Mouse (Mus musculus) forebrain, postnatal 0 days (tissue): ENCODE data around the gene Gtpbp2. TPM values are rescaled to one million over a fixed set of nuclear protein-coding genes. Genes with fewer than 3 reads are reported as not detected.
A peak's percentile ranks its signal among the peaks of the same experiment; 100 is the strongest.

Experiments used
- ATAC-seq: fragments of 200-750 bp; cut with Nextera tagmentation; 2 replicates; pipeline ENCODE4 v1.8.0; 2017; ENCODE audit warnings: mild to moderate bottlenecking, moderate library complexity
- DNase-seq: peaks from one replicate; pipeline ENCODE4 v3.0.0-alpha.2; 2015
- H3K27ac ChIP-seq: fragments of 300-500 bp; sonication (generic); 2 replicates; pipeline ENCODE4 v1.5.1; 2014; ENCODE audit warnings: low read depth, mild to moderate bottlenecking, antibody characterized with exemption, low read length, moderate library complexity, mixed read lengths
- H3K27me3 ChIP-seq: fragments of 300-500 bp; sonication (generic); 2 replicates; pipeline ENCODE4 v1.6.1; 2014; ENCODE audit warnings: mild to moderate bottlenecking, low read length, mixed read lengths; ENCODE audit not compliant: insufficient read depth
- H3K36me3 ChIP-seq: fragments of 300-500 bp; sonication (generic); 2 replicates; pipeline ENCODE4 v1.6.1; 2014; ENCODE audit warnings: mild to moderate bottlenecking, moderate library complexity; ENCODE audit not compliant: insufficient read depth
- H3K4me1 ChIP-seq: fragments of 300-500 bp; sonication (generic); 2 replicates; pipeline ENCODE4 v1.6.1; 2014; ENCODE audit warnings: antibody characterized with exemption; ENCODE audit not compliant: insufficient read depth
- H3K4me2 ChIP-seq: fragments of 300-500 bp; sonication (generic); 2 replicates; pipeline ENCODE4 v1.6.1; 2014; ENCODE audit warnings: low read depth, mild to moderate bottlenecking, moderate library complexity
- H3K4me3 ChIP-seq: fragments of 300-500 bp; sonication (generic); 2 replicates; pipeline ENCODE4 v1.5.1; 2014; ENCODE audit warnings: low read depth, low read length, mixed read lengths
- H3K9ac ChIP-seq: fragments of 300-500 bp; sonication (generic); 2 replicates; pipeline ENCODE4 v1.6.1; 2014; ENCODE audit warnings: mild to moderate bottlenecking
- H3K9me3 ChIP-seq: fragments of 300-500 bp; sonication (generic); 2 replicates; pipeline ENCODE4 v1.6.1; 2016; ENCODE audit warnings: low read length
- CTCF ChIP-seq: sonication (generic); IDR thresholded peaks from 2 replicates; pipeline ENCODE4 v1.5.1; 2016; ENCODE audit warnings: antibody characterized with exemption, control low read depth, low read depth
- WGBS: fragments of 180-500 bp; shearing (Covaris S2); extraction: QIAGEN DNeasy Blood & Tissue Kit; methylation state at CpG from one replicate; pipeline ENCODE4 v1.1.7; 2014; 5-methylcytosine and 5-hydroxymethylcytosine counted together
- polyA plus RNA-seq: library from polyadenylated mRNA; unstranded; fragments of >200 nt; fragmentation: Nextera tagmentation; extraction: Ambion mirVana; gene quantifications from 2 replicates; pipeline ENCODE4 v1.2.1, GENCODE M21; 2015
- total RNA-seq: library from RNA; depleted of rRNA; stranded (reverse); fragments of >200 nt; gene quantifications from 2 replicates; pipeline ENCODE4 v1.2.3, GENCODE M21; 2014; rRNA removed

The Gtpbp2 gene
- total and polyA plus RNA-seq, 2 experiments from 2014 or later = 19.8 to 79.0 TPM

- Histone ChIP-seq H3K4me1 (peaks cover 20% of the 10 kb centered on the region), H3K27me3 (no peaks in the 10 kb centered on the region), H3K36me3 (peaks cover 24% of the 10 kb centered on the region), H3K4me3 (peak overlapping the region; percentile 99), H3K4me2 (peak overlapping the region; percentile 88), H3K9me3 (no peaks in the 10 kb centered on the region), H3K9ac (peak overlapping the region; percentile 75), H3K27ac (peak overlapping the region; percentile 79)
- no peak for DNase-seq
- TF ChIP-seq CTCF = no peak
- under 1% methylated on average over 20 of the region's 20 CpGs for WGBS
- peak; percentile 51 for ATAC-seq
Measured at GRCm38 (mm10) chr17:46203078-46203477, 42.2 kb downstream of the Gtpbp2 start.

- no peaks in the 10 kb centered on the region for H3K9me3 ChIP-seq
- H3K27me3 ChIP-seq = no peaks in the 10 kb centered on the region
- ATAC-seq (no peak), DNase-seq (no peak)
- H3K4me2 ChIP-seq = no peak overlapping the region
- H3K4me1 ChIP-seq = peaks cover 12% of the 10 kb centered on the region
- no peak overlapping the region for H3K27ac ChIP-seq
- no peak for TF ChIP-seq CTCF
- H3K9ac ChIP-seq = no peak overlapping the region
- H3K36me3 ChIP-seq = peaks cover 49% of the 10 kb centered on the region
- no peak overlapping the region for H3K4me3 ChIP-seq
Measured at GRCm38 (mm10) chr17:46206676-46207075, 45.8 kb downstream of the Gtpbp2 start.

GRCm38 (mm10) chr17:46210550-46210949 lies 49.7 kb downstream of the Gtpbp2 start:
- Histone ChIP-seq H3K27ac (no peak overlapping the region), H3K4me1 (no peaks in the 10 kb centered on the region), H3K27me3 (no peaks in the 10 kb centered on the region), H3K4me3 (no peak overlapping the region), H3K4me2 (no peak overlapping the region), H3K9me3 (no peaks in the 10 kb centered on the region), H3K36me3 (peaks cover 85% of the 10 kb centered on the region), H3K9ac (no peak overlapping the region)
- TF ChIP-seq CTCF = no peak
- ATAC-seq = no peak
- WGBS = 86% methylated on average over 3 of the region's 3 CpGs
- DNase-seq = no peak

Other genes starting within 250 kb of the Gtpbp2 start
- gene Vegfa, start 128.7 kb upstream of the Gtpbp2 start, total RNA-seq = 70.7 and 96.5 TPM in 2 replicates
- gene Vegfa, start 128.7 kb upstream of the Gtpbp2 start, polyA plus RNA-seq = 2.0 and 2.3 TPM in 2 replicates
- 72.9 and 79.4 TPM in 2 replicates for gene Mrps18a, start 50.0 kb upstream of the Gtpbp2 start, total RNA-seq
- gene Mrps18a, start 50.0 kb upstream of the Gtpbp2 start, polyA plus RNA-seq = 171 and 176 TPM in 2 replicates
- 63.7 and 94.6 TPM in 2 replicates for gene Rsph9, start 16.8 kb upstream of the Gtpbp2 start, total RNA-seq
- 87.0 and 101 TPM in 2 replicates for gene Rsph9, start 16.8 kb upstream of the Gtpbp2 start, polyA plus RNA-seq
- gene Mad2l1bp, start 7.5 kb upstream of the Gtpbp2 start, total RNA-seq = 11.6 and 14.1 TPM in 2 replicates
- 21.7 and 24.6 TPM in 2 replicates for gene Mad2l1bp, start 7.5 kb upstream of the Gtpbp2 start, polyA plus RNA-seq
- gene Polh, start 41.6 kb downstream of the Gtpbp2 start, total RNA-seq = 9.6 and 11.7 TPM in 2 replicates
- gene Polh, start 41.6 kb downstream of the Gtpbp2 start, polyA plus RNA-seq = 3.1 and 4.7 TPM in 2 replicates
- gene Xpo5, start 41.8 kb downstream of the Gtpbp2 start, total RNA-seq = 52.6 and 61.5 TPM in 2 replicates
- 18.1 and 23.2 TPM in 2 replicates for gene Xpo5, start 41.8 kb downstream of the Gtpbp2 start, polyA plus RNA-seq
- gene Polr1c, start 87.0 kb downstream of the Gtpbp2 start, total RNA-seq = 51.1 and 82.9 TPM in 2 replicates
- gene Polr1c, start 87.0 kb downstream of the Gtpbp2 start, polyA plus RNA-seq = 57.6 and 59.6 TPM in 2 replicates
- 15.8 and 16.1 TPM in 2 replicates for gene Yipf3, start 87.0 kb downstream of the Gtpbp2 start, total RNA-seq
- 64.8 and 74.2 TPM in 2 replicates for gene Yipf3, start 87.0 kb downstream of the Gtpbp2 start, polyA plus RNA-seq
- 51.5 and 56.6 TPM in 2 replicates for gene Lrrc73, start 92.5 kb downstream of the Gtpbp2 start, total RNA-seq
- 36.1 and 37.2 TPM in 2 replicates for gene Lrrc73, start 92.5 kb downstream of the Gtpbp2 start, polyA plus RNA-seq
- 25.6 and 36.9 TPM in 2 replicates for gene Tjap1, start 122.0 kb downstream of the Gtpbp2 start, total RNA-seq
- gene Tjap1, start 122.0 kb downstream of the Gtpbp2 start, polyA plus RNA-seq = 15.8 and 17.6 TPM in 2 replicates
- gene Dlk2, start 136.4 kb downstream of the Gtpbp2 start, total RNA-seq = 49.9 and 61.3 TPM in 2 replicates
- 16.3 and 16.8 TPM in 2 replicates for gene Dlk2, start 136.4 kb downstream of the Gtpbp2 start, polyA plus RNA-seq
- gene Abcc10, start 167.3 kb downstream of the Gtpbp2 start, total RNA-seq = 6.5 and 8.3 TPM in 2 replicates
- gene Abcc10, start 167.3 kb downstream of the Gtpbp2 start, polyA plus RNA-seq = 3.7 and 5.0 TPM in 2 replicates
- 26.1 and 28.3 TPM in 2 replicates for gene Zfp318, start 222.7 kb downstream of the Gtpbp2 start, total RNA-seq
- gene Zfp318, start 222.7 kb downstream of the Gtpbp2 start, polyA plus RNA-seq = 11.2 and 17.6 TPM in 2 replicates